Mouse (Mus musculus) embryonic fibroblast, embryonic 13.5 days (primary cell): ENCODE measurements around the gene Ikzf3.

Experiments
- CTCF ChIP-seq: IDR thresholded peaks from 2 replicates; pipeline ENCODE4 v1.5.1; 2011; ENCODE audit warnings: mild to moderate bottlenecking, control low read depth, low read length, moderate library complexity, borderline replicate concordance; ENCODE audit not compliant: insufficient read depth
- POLR2A ChIP-seq: IDR thresholded peaks from 2 replicates; pipeline ENCODE4 v1.6.1; 2011; ENCODE audit warnings: low read depth, mild to moderate bottlenecking, control low read depth, low read length, moderate library complexity

DNA sequence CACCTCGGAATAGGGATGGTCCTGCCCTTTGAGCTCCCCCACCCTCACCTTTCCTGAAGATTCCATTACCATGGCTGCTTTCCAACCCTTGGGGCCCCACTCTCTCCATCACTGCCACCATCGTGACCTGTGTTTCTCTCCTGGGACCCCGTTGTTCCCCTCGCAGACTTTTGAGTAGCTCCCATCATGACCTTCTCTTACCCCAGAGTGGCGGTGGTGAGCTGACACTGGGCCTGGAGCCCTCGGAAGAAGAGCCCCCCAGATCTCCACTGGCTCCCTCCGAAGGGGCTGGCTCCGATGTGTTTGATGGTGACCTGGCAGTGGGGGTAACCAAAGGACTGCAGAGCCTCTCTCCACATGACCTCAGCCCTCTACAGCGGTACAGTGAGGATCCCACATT is 110.1 kb downstream of the Ikzf3 start:
- TF ChIP-seq CTCF (no peak), POLR2A (no peak)
